Mouse (Mus musculus) c-Kit-positive CD71-positive TER-119-negative erythroid progenitor cells, embryonic 14.5 days (primary cell): Measurements from ENCODE around the gene Ccdc9b.

Source experiments
- DNase-seq: peaks from one replicate; pipeline ENCODE4 v3.0.0-alpha.2; 2013; ENCODE audit warnings: low read depth

Gene Ccdc9b

GRCm38 (mm10) chr2:118776295-118776694 lies 13.8 kb upstream of the Ccdc9b start:
- DNase-seq: no peak

- DNase-seq: no peak
These were observed 13.4 kb upstream of the Ccdc9b start for GRCm38 (mm10) chr2:118775846-118776245.

GRCm38 (mm10) chr2:118775396-118775795 lies 12.9 kb upstream of the Ccdc9b start:
- no peak for DNase-seq

- DNase-seq: no peak
These were observed 12.1 kb upstream of the Ccdc9b start for GRCm38 (mm10) chr2:118774536-118774935.

GRCm38 (mm10) chr2:118772158-118772874 lies 9.9 kb upstream of the Ccdc9b start, which contains the start of gene Phgr1:
Gene Phgr1 (plus strand): TSS chr2:118772769.
- no peak for DNase-seq

- no peak for DNase-seq
These were observed 3.9 kb upstream of the Ccdc9b start for GRCm38 (mm10) chr2:118766041-118767033.

- DNase-seq: no peak
These were observed 2.4 kb upstream of the Ccdc9b start for GRCm38 (mm10) chr2:118764875-118765274.

GRCm38 (mm10) chr2:118764094-118764831 lies 1.8 kb upstream of the Ccdc9b start:
- no peak for DNase-seq

- DNase-seq: no peak
These were observed 1.0 kb upstream of the Ccdc9b start for GRCm38 (mm10) chr2:118763469-118763868.

GRCm38 (mm10) chr2:118762784-118763148 lies 305 bp upstream of the Ccdc9b start:
- no peak for DNase-seq

- no peak for DNase-seq
These were observed 1.1 kb downstream of the Ccdc9b start for GRCm38 (mm10) chr2:118761358-118761757.

GRCm38 (mm10) chr2:118760311-118761025 lies 2.0 kb downstream of the Ccdc9b start:
- no peak for DNase-seq

GRCm38 (mm10) chr2:118759828-118760227 lies 2.6 kb downstream of the Ccdc9b start:
- peak; percentile 72 for DNase-seq

- no peak for DNase-seq
These were observed 6.4 kb downstream of the Ccdc9b start for GRCm38 (mm10) chr2:118756103-118756502.

GRCm38 (mm10) chr2:118755407-118755806 lies 7.1 kb downstream of the Ccdc9b start:
- DNase-seq: no peak

- DNase-seq: no peak
These were observed 8.3 kb downstream of the Ccdc9b start for GRCm38 (mm10) chr2:118754143-118754542.

GRCm38 (mm10) chr2:118752792-118753108 lies 9.7 kb downstream of the Ccdc9b start:
- no peak for DNase-seq

- no peak for DNase-seq
These were observed 10.3 kb downstream of the Ccdc9b start for GRCm38 (mm10) chr2:118751896-118752791.

GRCm38 (mm10) chr2:118750476-118750875 lies 12.0 kb downstream of the Ccdc9b start:
- no peak for DNase-seq

GRCm38 (mm10) chr2:118749341-118749884 lies 13.0 kb downstream of the Ccdc9b start:
- no peak for DNase-seq
